Mouse (Mus musculus) frontal cortex, adult (tissue): ENCODE measurements at regions not wholly inside any gene's neighbourhood (a gene's known extent, or its start where the extent isn't known, plus 50 kb on each side); places are given as distances from the start of the nearest gene placed in this dataset.

Experiments used
- ATAC-seq: cut with Nextera tagmentation; 2 replicates; pipeline ENCODE4 v1.9.2; 2017; ENCODE audit warnings: mild to moderate bottlenecking, moderate library complexity, mixed read lengths; ENCODE audit not compliant: low TSS enrichment

DNA sequence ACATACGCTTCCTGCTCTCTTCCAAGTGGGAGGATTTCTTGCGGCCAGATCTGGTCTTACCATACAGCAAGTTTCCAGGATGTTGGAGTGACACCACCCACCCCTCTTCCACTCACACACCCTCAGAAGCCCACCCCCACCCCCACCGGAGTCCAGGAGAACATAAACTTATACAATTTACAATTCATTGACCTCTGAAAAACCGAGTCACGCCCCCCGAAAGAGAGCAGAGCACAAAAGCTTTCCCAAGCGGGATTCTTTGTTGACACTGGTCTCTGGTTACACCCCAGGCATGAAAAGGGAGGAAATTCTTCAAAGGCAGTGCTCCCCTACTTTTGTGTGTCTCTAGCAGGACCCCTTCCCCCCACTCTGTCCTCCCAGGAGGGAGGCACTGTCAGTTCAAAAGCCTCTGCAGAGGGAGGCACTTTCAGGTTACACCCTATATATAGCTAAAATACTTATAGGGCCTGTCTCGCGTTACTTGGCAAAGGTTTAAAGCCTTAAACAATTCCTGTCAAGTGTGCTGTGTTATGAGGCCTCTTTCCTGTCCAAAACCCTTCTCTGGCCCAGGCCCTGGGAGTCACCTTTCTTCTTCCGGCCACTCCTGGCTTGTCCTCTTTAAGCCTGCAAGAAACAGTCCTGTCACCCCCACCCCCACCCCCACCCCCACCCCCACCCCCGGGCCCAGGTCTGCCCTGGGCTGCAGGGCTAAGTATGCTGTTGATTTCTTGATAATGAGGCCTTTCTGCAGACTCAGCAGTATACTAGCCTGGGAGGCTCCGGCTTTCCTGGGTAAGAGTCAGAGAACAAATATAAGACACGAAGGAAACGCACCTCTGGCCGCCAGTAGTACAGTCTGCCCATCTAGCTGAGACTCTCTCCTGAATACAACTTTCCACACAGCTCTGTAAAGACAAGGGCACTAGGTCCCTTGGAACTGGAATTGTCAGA is 63.6 kb upstream of the Klf3 start:
- no peak for ATAC-seq

GRCm38 (mm10) chr5:64744041-64744440 is 59.1 kb upstream of the Klf3 start:
- ATAC-seq: no peak

DNA sequence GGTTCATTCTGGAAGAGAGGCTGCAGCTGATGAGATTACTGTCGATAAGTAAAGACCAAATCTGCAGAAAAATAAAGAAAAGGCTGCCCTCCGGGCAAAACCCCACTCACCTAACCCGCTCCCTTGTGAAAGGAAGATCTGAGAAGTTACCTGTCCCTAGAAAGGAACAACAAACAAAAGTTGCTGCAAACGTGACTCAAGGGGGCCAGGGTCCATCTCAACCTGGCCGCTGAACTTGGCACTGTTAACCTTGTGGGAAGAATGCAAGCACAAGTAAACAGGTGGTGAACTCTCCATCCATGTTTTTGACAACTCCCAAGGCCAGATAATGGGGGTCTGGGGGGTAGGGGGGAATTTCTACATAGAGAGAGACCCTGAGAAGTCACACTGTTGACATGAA is 58.7 kb upstream of the Klf3 start:
- no peak for ATAC-seq

GRCm38 (mm10) chr5:64747461-64747860 is 55.7 kb upstream of the Klf3 start:
- ATAC-seq: no peak

DNA sequence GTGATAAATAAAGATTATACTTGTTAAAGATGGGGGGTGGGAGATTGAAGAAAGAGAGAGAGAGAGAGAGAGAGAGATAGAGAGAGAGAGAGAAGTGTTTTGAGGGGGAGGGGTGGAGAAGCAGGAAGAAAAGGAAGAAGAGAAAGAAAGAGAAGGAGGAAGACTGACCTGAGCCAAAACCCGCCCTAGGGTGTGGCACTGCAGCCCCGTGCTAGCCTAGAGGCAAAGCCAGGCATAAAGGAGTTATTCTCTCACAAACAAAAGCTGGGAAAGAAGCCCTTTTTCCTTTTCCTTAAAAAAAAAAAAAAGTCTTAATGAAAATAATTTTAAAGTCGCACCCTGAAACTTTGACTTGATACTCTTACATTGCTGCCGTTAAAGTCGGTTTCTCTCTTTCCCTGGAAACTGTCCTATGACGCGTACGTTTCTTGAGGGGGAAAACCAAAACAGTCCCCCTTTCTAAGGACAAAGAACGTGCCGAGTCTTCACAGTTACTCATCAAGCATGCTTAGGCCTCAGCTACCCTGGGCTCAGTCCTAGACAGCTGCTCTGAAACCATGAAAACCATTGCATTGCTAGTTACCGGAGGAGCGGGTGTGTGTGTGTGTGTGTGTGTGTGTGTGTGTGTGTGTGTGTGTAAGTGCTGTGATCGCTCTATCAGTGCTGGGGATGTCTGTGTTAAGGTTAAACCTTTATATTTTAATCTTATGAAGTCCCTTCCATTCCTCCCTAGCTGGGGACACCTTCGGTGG is 53.6 kb upstream of the Klf3 start:
- ATAC-seq: no peak

DNA sequence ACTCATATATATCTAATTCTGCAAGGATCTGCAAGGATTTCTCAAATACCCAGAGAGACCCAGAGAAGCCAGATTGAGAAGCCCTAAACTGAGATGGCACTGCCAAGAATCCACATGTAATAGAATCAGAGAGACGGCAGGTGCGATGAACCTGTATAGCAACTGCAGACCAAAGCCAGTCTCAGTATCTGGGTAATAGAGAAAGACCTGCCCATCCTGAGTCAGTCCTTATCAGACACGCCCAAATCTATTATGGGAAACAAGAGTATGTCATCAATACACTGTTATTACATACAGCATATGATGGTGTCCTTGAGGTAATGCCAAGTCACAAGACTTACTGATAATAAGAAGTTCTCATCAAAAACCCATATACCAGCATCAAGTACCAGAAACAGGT is 52.8 kb upstream of the Klf3 start:
- no peak for ATAC-seq

GRCm38 (mm10) chr5:64750976-64751656 is 52.1 kb upstream of the Klf3 start:
- no peak for ATAC-seq

- ATAC-seq: no peak
Measured at GRCm38 (mm10) chr5:64753142-64753750, 49.9 kb upstream of the Klf3 start.
